Mouse (Mus musculus): ENCODE data around the gene Frat1. TPM values are rescaled to one million over a fixed set of nuclear protein-coding genes. Genes with fewer than 3 reads are reported as not detected.

Gene Frat1
- polyA plus RNA-seq, 1 experiment: not detected

GRCm38 (mm10) chr19:41844345-41844744 lies 14.6 kb downstream of the Frat1 start:
- Histone ChIP-seq H3K4me3 (ENCODE audit: insufficient read depth, low read depth, low read length) (no peak overlapping the region), H3K27ac (ENCODE audit: insufficient read depth, low read depth, low read length) (no peak overlapping the region), H3K4me1 (ENCODE audit: control insufficient read depth, insufficient read depth, low read length) (peaks cover 9% of the 10 kb centered on the region; the same call in 1 of the 2 replicates)
- TF ChIP-seq CTCF (IDR thresholded peaks at IDR 0.05; ENCODE audit: insufficient read depth, low read depth, low read length): no peak
- TF ChIP-seq POLR2A (IDR thresholded peaks at IDR 0.05; ENCODE audit: insufficient read depth, low read depth, low read length): no peak
- 81% methylated on average over 6 of the region's 6 CpGs for WGBS

- H3K4me1 ChIP-seq (ENCODE audit: control insufficient read depth, insufficient read depth, low read length): peaks cover 14% of the 10 kb centered on the region
- H3K27ac ChIP-seq (ENCODE audit: insufficient read depth, low read depth, low read length): no peak overlapping the region
- 6% methylated on average over 21 of the region's 21 CpGs for WGBS
- H3K4me3 ChIP-seq (ENCODE audit: insufficient read depth, low read depth, low read length): peak overlapping the region; percentile 94
- TF ChIP-seq POLR2A (IDR thresholded peaks at IDR 0.05; ENCODE audit: insufficient read depth, low read depth, low read length) (no peak), CTCF (IDR thresholded peaks at IDR 0.05; ENCODE audit: insufficient read depth, low read depth, low read length) (no peak)
Measured at GRCm38 (mm10) chr19:41846366-41847090, 16.8 kb downstream of the Frat1 start.

GRCm38 (mm10) chr19:41847091-41847581 lies 17.4 kb downstream of the Frat1 start:
- under 1% methylated on average over 64 of the region's 64 CpGs for WGBS
- H3K4me3 ChIP-seq (ENCODE audit: insufficient read depth, low read depth, low read length): peak overlapping the region; percentile 94
- TF ChIP-seq POLR2A (IDR thresholded peaks at IDR 0.05; ENCODE audit: insufficient read depth, low read depth, low read length): no peak
- TF ChIP-seq CTCF (IDR thresholded peaks at IDR 0.05; ENCODE audit: insufficient read depth, low read depth, low read length): no peak
- H3K4me1 ChIP-seq (ENCODE audit: control insufficient read depth, insufficient read depth, low read length): peaks cover 14% of the 10 kb centered on the region
- peak overlapping the region; percentile 59 for H3K27ac ChIP-seq (ENCODE audit: insufficient read depth, low read depth, low read length)

- under 1% methylated on average over 53 of the region's 53 CpGs for WGBS
- peak overlapping the region; percentile 59 for H3K27ac ChIP-seq (ENCODE audit: insufficient read depth, low read depth, low read length)
- H3K4me3 ChIP-seq (ENCODE audit: insufficient read depth, low read depth, low read length): peak overlapping the region; percentile 94
- H3K4me1 ChIP-seq (ENCODE audit: control insufficient read depth, insufficient read depth, low read length): peaks cover 14% of the 10 kb centered on the region
Measured at GRCm38 (mm10) chr19:41847614-41847991, 17.8 kb downstream of the Frat1 start.

GRCm38 (mm10) chr19:41847992-41848851 lies 18.5 kb downstream of the Frat1 start, which contains the start of gene Frat2:
TSS of gene Frat2 (minus strand) at chr19:41848132.
- Histone ChIP-seq H3K4me3 (ENCODE audit: insufficient read depth, low read depth, low read length) (peak within 1 kb of the TSS; percentile 94), H3K27ac (ENCODE audit: insufficient read depth, low read depth, low read length) (peak within 1 kb of the TSS; percentile 99), H3K4me1 (ENCODE audit: control insufficient read depth, insufficient read depth, low read length) (peaks cover 14% of the 10 kb centered on the region)
- WGBS: under 1% methylated on average over 72 of the region's 72 CpGs
- TF ChIP-seq POLR2A (IDR thresholded peaks at IDR 0.05; ENCODE audit: insufficient read depth, low read depth, low read length): peak; percentile 65
- TF ChIP-seq CTCF (IDR thresholded peaks at IDR 0.05; ENCODE audit: insufficient read depth, low read depth, low read length): no peak

GRCm38 (mm10) chr19:41850021-41850718 lies 20.4 kb downstream of the Frat1 start:
- Histone ChIP-seq H3K27ac (ENCODE audit: insufficient read depth, low read depth, low read length) (peak overlapping the region; percentile 76), H3K4me1 (ENCODE audit: control insufficient read depth, insufficient read depth, low read length) (peaks cover 10% of the 10 kb centered on the region), H3K4me3 (ENCODE audit: insufficient read depth, low read depth, low read length) (no peak overlapping the region)
- no peak for TF ChIP-seq CTCF (IDR thresholded peaks at IDR 0.05; ENCODE audit: insufficient read depth, low read depth, low read length)
- no peak for TF ChIP-seq POLR2A (IDR thresholded peaks at IDR 0.05; ENCODE audit: insufficient read depth, low read depth, low read length)
- WGBS: 31% methylated on average over 6 of the region's 6 CpGs

GRCm38 (mm10) chr19:41850719-41851543 lies 21.2 kb downstream of the Frat1 start:
- TF ChIP-seq CTCF (IDR thresholded peaks at IDR 0.05; ENCODE audit: insufficient read depth, low read depth, low read length) (no peak), POLR2A (IDR thresholded peaks at IDR 0.05; ENCODE audit: insufficient read depth, low read depth, low read length) (no peak)
- WGBS: 18% methylated on average over 14 of the region's 14 CpGs
- Histone ChIP-seq H3K4me1 (ENCODE audit: control insufficient read depth, insufficient read depth, low read length) (peaks cover 10% of the 10 kb centered on the region), H3K27ac (ENCODE audit: insufficient read depth, low read depth, low read length) (peak overlapping the region; percentile 59), H3K4me3 (ENCODE audit: insufficient read depth, low read depth, low read length) (no peak overlapping the region)

- no peak overlapping the region for H3K27ac ChIP-seq (ENCODE audit: insufficient read depth, low read depth, low read length)
- 89% methylated on average over 4 of the region's 4 CpGs for WGBS
- H3K4me1 ChIP-seq (ENCODE audit: control insufficient read depth, insufficient read depth, low read length): peaks cover 4% of the 10 kb centered on the region
- TF ChIP-seq POLR2A (IDR thresholded peaks at IDR 0.05; ENCODE audit: insufficient read depth, low read depth, low read length) (no peak), CTCF (IDR thresholded peaks at IDR 0.05; ENCODE audit: insufficient read depth, low read depth, low read length) (no peak)
- no peak overlapping the region for H3K4me3 ChIP-seq (ENCODE audit: insufficient read depth, low read depth, low read length)
Measured at GRCm38 (mm10) chr19:41852423-41852822, 22.7 kb downstream of the Frat1 start.
